Comparison of ENCODE assay signal across 24 mouse cellular contexts in genomic region chr2:32978675-32979074, GRCm38 (mm10). TPM values are rescaled to one million over a fixed set of nuclear protein-coding genes. Genes with fewer than 3 reads are reported as not detected.
DNase-seq lines count a peak whose midpoint lies in the region; ATAC-seq and TF ChIP-seq lines count a peak whose summit lies in the region.
"Had no signal": no experiment of that assay in that cellular context is flagged by ENCODE, and none has a peak within 500 bp of the region (broad histone marks: within the 10 kb centered on the region; RNA-seq: fewer than 3 reads in every experiment).

No protein-coding gene starts in this region.

- H3K9ac ChIP-seq in liver, embryonic 12.5 days: peak overlapping the region; percentile 8; the same call in 1 of the 2 replicates
- H3K9ac ChIP-seq in liver, embryonic 14.5 days (replicated peaks): no peak overlapping the region
- H3K9ac ChIP-seq in liver, embryonic 16.5 days (ENCODE audit: low read depth, low read length): no peak overlapping the region
- H3K9ac ChIP-seq: embryonic facial prominence, embryonic 12.5 days; forebrain, embryonic 13.5 days; forebrain, embryonic 15.5 days; forebrain, postnatal 0 days had no signal

- intact Hi-C loops in heart, postnatal 25 days (cut with DNase I): no loop called here

- H3K4me1 ChIP-seq in liver, embryonic 12.5 days: peaks cover 61% of the 10 kb centered on the region
- peaks cover 6 to 30% of the 10 kb centered on the region in 2 experiments for H3K4me1 ChIP-seq in liver, embryonic 14.5 days (replicated peaks; ENCODE audit: control insufficient read depth in 2 of 2, insufficient read depth in 2 of 2, low read length in 1 of 2)
- H3K4me1 ChIP-seq in liver, embryonic 16.5 days (ENCODE audit: control insufficient read depth, low read depth, low read length): peaks cover 33% of the 10 kb centered on the region

- 25% methylated on average over 3 of the region's 3 CpGs for WGBS in liver, embryonic 12.5 days (ENCODE audit: insufficient replicate concordance)
- 11% methylated on average over 3 of the region's 3 CpGs for WGBS in liver, embryonic 14.5 days (ENCODE audit: insufficient replicate concordance)
- 31% methylated on average over 3 of the region's 3 CpGs for whole genome bisulfite sequencing in liver, embryonic 16.5 days (ENCODE audit: insufficient replicate concordance)

- no peak for TF ChIP-seq EP300 in liver, embryonic 14.5 days (IDR thresholded peaks at IDR 0.05; ENCODE audit: low read depth)

- no peak for DNase-seq in liver
- peak; percentile 23 for DNase-seq in c-Kit-positive CD71-positive TER-119-positive erythroid progenitor cells, embryonic 14.5 days (ENCODE audit: low spot score)
- no peak for DNase-seq in liver, embryonic 14.5 days (ENCODE audit: low read depth in 3 of 3, low spot score in 3 of 3)
- DNase-seq in kidney, postnatal 36 days: no peak
- no peak for DNase-seq in embryo, embryonic 10.5 days (ENCODE audit: low spot score)
- no peak for DNase-seq in heart, postnatal 25 days (ENCODE audit: low spot score)
- DNase-seq: adrenal gland, adult 8-10 months; adrenal gland, postnatal 14 days; adrenal gland, postnatal 36 days; cerebellum, adult 11 months; cerebellum, adult 18-20 months; cerebellum, adult 8-10 months; cerebellum, adult 9-11 months; cerebellum, postnatal 14 days; cerebellum, postnatal 36 days; forebrain, postnatal 0 days had no signal

- H3K4me2 ChIP-seq in liver, embryonic 12.5 days: peak overlapping the region; percentile 31
- H3K4me2 ChIP-seq in liver, embryonic 14.5 days (ENCODE audit: low read depth): peak overlapping the region; percentile 23
- peak overlapping the region; percentile 3; the same call in 1 of the 2 replicates for H3K4me2 ChIP-seq in liver, embryonic 16.5 days (ENCODE audit: low read depth, low read length)
- H3K4me2 ChIP-seq: embryonic facial prominence, embryonic 12.5 days; forebrain, embryonic 13.5 days; forebrain, embryonic 15.5 days had no signal

- ATAC-seq in liver, embryonic 12.5 days: no peak
- ATAC-seq in liver, embryonic 14.5 days (ENCODE audit: insufficient read depth): no peak
- ATAC-seq in liver, embryonic 16.5 days (ENCODE audit: low read depth): no peak
- ATAC-seq: activated CD4-positive, CD25-positive, alpha-beta regulatory T cell, adult 4 months; forebrain, embryonic 13.5 days; forebrain, embryonic 15.5 days; forebrain, postnatal 0 days; Patski had no signal

- no peak for TF ChIP-seq CTCF in liver, embryonic 14.5 days (IDR thresholded peaks at IDR 0.05; ENCODE audit: low read depth)

- H3K27ac ChIP-seq in liver, embryonic 12.5 days: peak overlapping the region; percentile 50; the same call in 1 of the 2 replicates
- H3K27ac ChIP-seq in liver, embryonic 14.5 days: no peak overlapping the region
- H3K27ac ChIP-seq in liver, embryonic 16.5 days (ENCODE audit: low read length): peak overlapping the region; percentile 12; the same call in 1 of the 2 replicates
- H3K27ac ChIP-seq: embryonic facial prominence, embryonic 10.5 days; embryonic facial prominence, embryonic 12.5 days; forebrain, embryonic 13.5 days; forebrain, embryonic 15.5 days had no signal

- peaks cover 20% of the 10 kb centered on the region for H3K36me3 ChIP-seq in liver, embryonic 12.5 days
- H3K36me3 ChIP-seq in liver, embryonic 14.5 days (replicated peaks; ENCODE audit: control insufficient read depth, insufficient read depth, low read depth): no peaks in the 10 kb centered on the region
- H3K36me3 ChIP-seq in liver, embryonic 16.5 days (ENCODE audit: control insufficient read depth, insufficient read depth): no peaks in the 10 kb centered on the region

- H3K27me3 ChIP-seq in liver, embryonic 12.5 days (replicated peaks): peaks cover 3% of the 10 kb centered on the region
- no peaks in the 10 kb centered on the region for H3K27me3 ChIP-seq in liver, embryonic 14.5 days (ENCODE audit: control insufficient read depth, insufficient read depth, low read length)
- no peaks in the 10 kb centered on the region for H3K27me3 ChIP-seq in liver, embryonic 16.5 days (ENCODE audit: control insufficient read depth, insufficient read depth, low read depth, low read length)
- H3K27me3 ChIP-seq: embryonic facial prominence, embryonic 12.5 days; forebrain, embryonic 13.5 days; forebrain, embryonic 15.5 days; Patski had no signal

- H3K9me3 ChIP-seq in liver, embryonic 12.5 days (replicated peaks): no peaks in the 10 kb centered on the region
- H3K9me3 ChIP-seq in liver, embryonic 14.5 days (ENCODE audit: control insufficient read depth, low read length): no peaks in the 10 kb centered on the region
- no peaks in the 10 kb centered on the region for H3K9me3 ChIP-seq in liver, embryonic 16.5 days (replicated peaks; ENCODE audit: control insufficient read depth, low read length)
- H3K9me3 ChIP-seq: embryonic facial prominence, embryonic 10.5 days; embryonic facial prominence, embryonic 12.5 days; forebrain, embryonic 13.5 days; forebrain, embryonic 15.5 days had no signal

- no peak overlapping the region for H3K4me3 ChIP-seq in liver, embryonic 12.5 days
- no peak overlapping the region for H3K4me3 ChIP-seq in liver, embryonic 14.5 days (ENCODE audit: insufficient read depth in 1 of 2, low read depth in 2 of 2, low read length in 2 of 2)
- no peak overlapping the region for H3K4me3 ChIP-seq in liver, embryonic 16.5 days (ENCODE audit: low read depth, low read length)
- H3K4me3 ChIP-seq: embryonic facial prominence, embryonic 10.5 days; embryonic facial prominence, embryonic 12.5 days; forebrain, embryonic 13.5 days; forebrain, embryonic 15.5 days had no signal

RNA-seq across cellular contexts. Expression of gene Slc2a8, which starts 3.2 kb away (rescaled TPM):
- polyA plus RNA-seq in liver, embryonic 12.5 days (2016; fragmentation: Nextera tagmentation; extraction: Ambion mirVana): 11.2 and 11.9 TPM in 2 replicates
- polyA plus RNA-seq in liver, embryonic 14.5 days (2012; rRNA removed): 5.1 and 7.2 TPM in 2 replicates
- 4.9 and 6.8 TPM in 2 replicates for polyA plus RNA-seq in liver, embryonic 14.5 days (2014; fragmentation: Nextera tagmentation; extraction: Ambion mirVana)
- 7.8 and 8.8 TPM in 2 replicates for polyA plus RNA-seq in liver, embryonic 16.5 days (2015; fragmentation: Nextera tagmentation; extraction: Ambion mirVana)
- total RNA-seq in heart, postnatal 25 days (2021): 10 to 100 TPM; 14.6 to 16.0 TPM

RNA-seq across cellular contexts. Expression of gene Lrsam1, which starts 17.3 kb away (rescaled TPM):
- polyA plus RNA-seq in liver, embryonic 12.5 days (2016; fragmentation: Nextera tagmentation; extraction: Ambion mirVana): 3.5 and 4.4 TPM in 2 replicates
- polyA plus RNA-seq in liver, embryonic 14.5 days (2012; rRNA removed): 1.9 and 2.5 TPM in 2 replicates
- polyA plus RNA-seq in liver, embryonic 14.5 days (2014; fragmentation: Nextera tagmentation; extraction: Ambion mirVana): 1.1 and 1.8 TPM in 2 replicates
- 1.9 and 2.2 TPM in 2 replicates for polyA plus RNA-seq in liver, embryonic 16.5 days (2015; fragmentation: Nextera tagmentation; extraction: Ambion mirVana)
- total RNA-seq in heart, postnatal 25 days (2021): 10 to 100 TPM; 12.4 to 16.4 TPM

RNA-seq across cellular contexts. Expression of gene Rpl12, which starts 17.3 kb away (rescaled TPM):
- 171 and 174 TPM in 2 replicates for polyA plus RNA-seq in liver, embryonic 12.5 days (2016; fragmentation: Nextera tagmentation; extraction: Ambion mirVana)
- 311 and 646 TPM in 2 replicates for polyA plus RNA-seq in liver, embryonic 14.5 days (2012; rRNA removed)
- 144 and 162 TPM in 2 replicates for polyA plus RNA-seq in liver, embryonic 14.5 days (2014; fragmentation: Nextera tagmentation; extraction: Ambion mirVana)
- polyA plus RNA-seq in liver, embryonic 16.5 days (2015; fragmentation: Nextera tagmentation; extraction: Ambion mirVana): 74.4 and 77.2 TPM in 2 replicates
- 10 to 100 TPM; 54.8 to 58.8 TPM for total RNA-seq in heart, postnatal 25 days (2021)
